Mouse (Mus musculus) c-Kit-positive CD71-positive TER-119-positive erythroid progenitor cells, embryonic 14.5 days (primary cell): ENCODE measurements around the gene Atxn7l1.
A peak's percentile ranks its signal among the peaks of the same experiment; 100 is the strongest.

ENCODE experiments used
- DNase-seq: peaks from one replicate; pipeline ENCODE4 v3.0.0-alpha.2; 2013; ENCODE audit warnings: low spot score

Gene Atxn7l1

GRCm38 (mm10) chr12:33273668-33274067 is 126.2 kb downstream of the Atxn7l1 start:
- no peak for DNase-seq

- DNase-seq, result no peak
Observed at GRCm38 (mm10) chr12:33276028-33276427, 128.5 kb downstream of the Atxn7l1 start.

DNA sequence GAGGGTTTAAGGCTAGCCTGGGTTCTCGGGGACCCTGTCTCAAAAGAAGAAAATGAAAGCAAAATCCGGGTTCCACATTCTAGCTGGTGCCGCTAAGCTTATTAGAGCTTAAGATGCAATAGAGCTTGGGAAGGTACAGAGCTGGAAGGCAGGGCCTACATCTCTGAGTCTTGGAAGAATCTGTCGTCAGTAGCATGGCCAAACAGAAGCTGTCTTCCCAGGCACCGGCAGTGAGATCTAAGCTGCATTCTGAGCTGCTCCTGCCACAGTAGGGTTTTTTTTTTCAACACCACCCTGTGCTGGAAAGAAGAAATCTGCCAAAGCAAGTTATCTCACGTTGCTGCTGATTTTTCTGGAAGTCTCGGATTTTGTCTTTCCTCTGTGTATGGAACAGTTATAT is 129.9 kb downstream of the Atxn7l1 start:
- no peak for DNase-seq

DNA sequence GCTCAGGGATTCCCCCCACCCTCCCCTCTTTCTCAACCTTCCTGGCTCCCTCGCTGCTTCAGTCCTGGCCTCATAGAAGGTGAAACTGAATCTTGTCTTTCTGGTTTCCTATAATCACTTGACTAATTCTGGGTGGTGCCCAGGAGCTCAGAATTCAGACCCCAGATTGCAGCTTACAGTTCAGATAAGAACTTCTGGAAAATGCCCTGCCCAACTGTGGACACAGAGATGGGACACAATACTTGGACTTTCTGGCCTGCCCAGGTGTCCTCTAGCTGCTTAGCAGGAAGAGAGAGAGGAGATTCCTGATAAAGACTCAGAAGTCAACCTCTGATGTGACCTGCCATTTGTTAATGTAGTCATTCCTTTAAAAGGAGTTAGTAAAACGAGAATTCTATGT is 131.7 kb downstream of the Atxn7l1 start:
- no peak for DNase-seq

- peak; percentile 68 for DNase-seq
Observed at GRCm38 (mm10) chr12:33280805-33281204, 133.3 kb downstream of the Atxn7l1 start.

- no peak for DNase-seq
Observed at GRCm38 (mm10) chr12:33284344-33284936, 136.9 kb downstream of the Atxn7l1 start.

GRCm38 (mm10) chr12:33285354-33285753 is 137.9 kb downstream of the Atxn7l1 start:
- no peak for DNase-seq

DNA sequence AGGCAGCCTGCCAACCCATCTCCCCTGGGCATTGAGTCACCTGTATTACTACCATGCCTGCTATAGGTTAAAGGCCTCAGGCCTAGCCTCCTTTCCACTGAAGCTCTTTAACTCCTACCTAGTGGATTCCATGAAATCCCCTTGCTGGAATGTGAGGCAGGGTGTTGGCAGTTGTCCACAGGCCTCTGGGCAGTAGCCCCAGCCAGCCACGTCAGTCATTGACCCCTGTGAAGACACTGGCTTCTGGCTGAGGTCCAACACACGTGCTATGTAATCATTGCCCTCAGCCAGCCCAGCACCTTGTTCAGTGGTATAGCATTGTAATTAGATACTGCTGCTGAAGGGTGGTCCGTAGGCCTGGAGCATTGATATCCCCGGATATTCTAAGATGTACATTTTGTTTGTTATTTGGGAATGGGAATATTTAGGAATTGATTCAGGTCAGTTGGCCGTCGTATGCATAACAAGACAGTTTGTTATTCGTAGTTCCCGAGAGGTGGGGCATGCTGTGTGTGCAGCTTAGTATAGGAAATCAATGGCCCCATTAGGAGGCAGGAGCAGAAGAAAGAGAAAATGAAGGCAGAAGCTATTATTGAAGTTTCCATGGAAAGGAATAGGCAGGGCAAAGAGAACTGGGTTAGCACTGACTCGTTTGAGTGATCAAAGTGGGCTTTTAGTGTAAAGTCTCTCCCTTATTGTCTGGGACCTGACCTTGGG is 138.6 kb downstream of the Atxn7l1 start:
- no peak for DNase-seq

- no peak for DNase-seq
Observed at GRCm38 (mm10) chr12:33287686-33288085, 140.2 kb downstream of the Atxn7l1 start.

DNA sequence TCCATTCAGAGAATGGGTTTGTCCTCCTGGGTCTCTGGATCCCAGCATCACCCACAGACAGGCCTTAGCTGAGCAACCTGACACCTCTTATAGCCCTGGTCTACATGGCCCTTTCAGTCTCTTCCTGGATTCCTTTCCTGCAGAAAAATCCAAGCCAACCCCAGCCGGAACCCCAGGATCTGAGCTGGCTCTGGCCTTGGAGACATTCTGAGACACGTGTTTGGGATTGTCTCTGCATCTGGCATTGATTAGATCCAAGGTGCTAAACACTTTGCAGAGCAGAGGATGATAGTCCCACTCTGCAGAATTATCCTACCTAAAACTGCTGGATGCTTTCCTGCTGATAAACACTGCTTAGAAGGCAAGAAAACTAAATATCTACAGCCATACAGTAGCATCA is 141.3 kb downstream of the Atxn7l1 start:
- no peak for DNase-seq

- no peak for DNase-seq
Observed at GRCm38 (mm10) chr12:33302070-33302469, 154.6 kb downstream of the Atxn7l1 start.

GRCm38 (mm10) chr12:33302523-33303383 is 155.3 kb downstream of the Atxn7l1 start:
- peak; percentile 59 for DNase-seq

DNA sequence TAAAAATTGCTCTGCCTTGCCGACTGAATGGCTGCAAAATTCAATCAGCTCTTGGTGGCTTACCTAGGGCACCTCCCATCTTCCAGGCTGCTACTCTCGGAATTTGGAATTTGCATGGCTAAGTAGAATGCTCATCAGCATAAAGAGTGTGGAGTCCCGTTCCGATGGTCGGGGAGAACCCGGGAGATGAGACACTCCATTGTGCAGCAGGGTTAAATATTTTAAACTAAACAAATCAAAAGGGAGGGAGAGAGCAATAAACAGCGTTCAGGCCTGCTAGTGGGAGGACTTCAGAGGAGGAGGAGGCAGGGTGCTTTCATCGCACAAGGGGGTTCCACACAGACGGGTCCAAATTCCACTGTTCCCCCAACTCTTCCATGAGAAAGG is 155.9 kb downstream of the Atxn7l1 start:
- no peak for DNase-seq

GRCm38 (mm10) chr12:33305106-33305505 is 157.6 kb downstream of the Atxn7l1 start:
- DNase-seq, result no peak

DNA sequence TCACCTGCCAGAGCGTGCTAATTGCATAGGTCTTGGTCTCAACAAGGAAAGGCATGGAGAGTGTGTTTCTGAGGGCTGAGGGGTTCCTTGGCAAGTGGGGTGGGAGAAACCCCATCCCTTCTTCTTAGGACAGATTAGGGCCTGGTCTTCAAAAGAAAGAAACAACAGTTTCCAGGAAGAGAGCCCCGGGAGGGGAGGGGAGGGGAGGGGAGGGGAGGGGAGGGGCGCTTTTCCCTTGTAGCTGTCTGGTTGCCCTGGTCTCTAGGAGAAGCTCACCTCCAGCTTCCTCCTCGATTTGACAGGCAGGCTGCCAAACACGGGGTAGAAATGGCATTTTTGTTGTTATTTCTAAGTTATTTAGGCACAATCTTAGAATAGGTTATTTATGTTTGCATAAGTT is 159.0 kb downstream of the Atxn7l1 start:
- DNase-seq, result no peak

DNA sequence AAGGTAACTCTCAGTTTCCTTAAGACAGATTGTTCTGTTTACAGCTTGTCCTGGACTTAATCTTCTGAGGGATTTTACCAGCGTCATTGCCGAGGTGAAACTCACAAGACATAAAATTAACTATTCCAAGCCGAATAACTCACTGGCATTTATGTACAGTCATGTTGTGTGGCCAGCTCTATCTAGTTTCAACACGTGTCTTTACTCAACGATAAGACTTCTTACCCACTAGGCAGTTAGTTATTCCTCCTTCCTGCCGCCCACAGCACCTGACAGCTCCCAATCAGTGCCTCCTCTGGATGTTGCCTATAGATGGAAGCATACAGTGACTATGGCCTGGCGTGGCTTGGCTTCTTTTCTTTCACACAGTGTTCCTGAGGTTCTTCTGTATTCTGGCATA is 161.2 kb downstream of the Atxn7l1 start:
- no peak for DNase-seq

GRCm38 (mm10) chr12:33313828-33314671 is 166.6 kb downstream of the Atxn7l1 start:
- no peak for DNase-seq

- DNase-seq, result no peak
Observed at GRCm38 (mm10) chr12:33314924-33315643, 167.6 kb downstream of the Atxn7l1 start.

- DNase-seq, result no peak
Observed at GRCm38 (mm10) chr12:33315804-33316203, 168.3 kb downstream of the Atxn7l1 start.

- peak; percentile 77 for DNase-seq
Observed at GRCm38 (mm10) chr12:33317792-33318530, 170.5 kb downstream of the Atxn7l1 start.

DNA sequence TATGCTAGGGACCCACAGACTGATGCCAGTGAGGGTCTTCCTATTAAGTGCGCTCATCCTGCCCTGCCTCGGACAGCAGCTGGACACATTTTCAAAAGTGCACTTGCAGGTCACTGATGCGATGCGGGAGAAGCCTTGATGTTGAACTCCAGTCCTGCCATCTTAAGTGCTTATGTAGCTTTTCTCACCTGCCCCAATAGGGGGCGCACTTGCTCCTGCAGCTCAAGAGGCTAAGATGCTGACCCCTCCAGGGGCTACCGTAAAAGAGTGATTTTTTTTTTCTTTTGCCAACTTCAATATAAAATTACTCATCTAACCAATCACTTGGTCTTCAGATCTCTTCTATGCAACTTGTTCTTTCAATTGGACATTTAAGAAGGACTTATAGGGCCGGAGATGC is 175.1 kb downstream of the Atxn7l1 start:
- no peak for DNase-seq
